19 mouse cellular contexts compared by ENCODE assay signal in the genomic region with DNA sequence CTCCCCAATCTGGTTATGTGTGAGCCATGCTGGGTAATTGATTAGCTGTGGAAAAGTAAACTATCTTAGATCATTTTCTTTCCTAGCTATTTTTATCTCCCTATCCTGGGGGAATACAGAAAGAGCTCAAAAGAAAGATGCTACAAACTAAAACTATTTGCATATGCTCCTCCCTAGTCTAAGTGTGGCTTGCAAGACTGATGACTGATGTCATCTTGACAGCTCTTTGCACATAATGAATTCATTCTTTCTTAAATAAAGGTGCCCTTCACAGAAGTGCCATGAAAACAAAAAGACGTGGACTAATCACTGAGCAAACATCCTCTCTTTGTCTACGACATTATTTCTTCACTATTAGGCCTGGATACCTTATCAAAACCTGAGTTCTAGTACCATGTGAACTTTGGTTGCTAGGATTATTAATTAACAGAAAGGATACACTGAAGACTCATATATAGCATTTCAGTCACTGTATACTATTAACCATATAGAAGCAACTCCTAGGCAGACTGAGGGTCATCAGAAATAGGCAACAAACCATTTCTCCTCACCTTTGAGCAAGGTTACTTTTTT.
DNase-seq lines count a peak whose midpoint lies in the region; ATAC-seq and TF ChIP-seq lines count a peak whose summit lies in the region.
"Had no signal": no experiment of that assay in that cellular context is flagged by ENCODE, and none has a peak within 500 bp of the region (broad histone marks: within the 10 kb centered on the region; RNA-seq: fewer than 3 reads in every experiment).

No protein-coding gene starts in this region.

- ATAC-seq in kidney, embryonic 16.5 days (ENCODE audit: low FRiP score, low TSS enrichment): no peak
- 0 out of 2 replicates have a peak, but pooled peaks have one; percentile 33 for ATAC-seq in intestine, embryonic 14.5 days (replicated peaks; ENCODE audit: low FRiP score, low TSS enrichment, low read depth)
- peak; percentile 53; the same call in 1 of the 2 replicates for ATAC-seq in stomach, embryonic 14.5 days (ENCODE audit: insufficient number of reproducible peaks, insufficient read depth, low FRiP score, low read depth)
- no peak for ATAC-seq in hindbrain, embryonic 11.5 days (ENCODE audit: low FRiP score)
- no peak for ATAC-seq in forebrain, postnatal 0 days
- ATAC-seq: forebrain, embryonic 13.5 days; liver, embryonic 12.5 days had no signal

- TF ChIP-seq POLR2A in CH12.LX (IDR thresholded peaks at IDR 0.05; ENCODE audit: low read depth, low read length): no peak

- no peak for TF ChIP-seq CTCF in CH12.LX (conservative IDR thresholded peaks at IDR 0.05 in 1 of 2, IDR thresholded peaks at IDR 0.05 in 1 of 2; ENCODE audit: low read depth in 2 of 2, low read length in 2 of 2)
- TF ChIP-seq CTCF in forebrain, postnatal 0 days (IDR thresholded peaks at IDR 0.05; ENCODE audit: low read depth): no peak

- WGBS in kidney, embryonic 16.5 days: 77% methylated on average over 2 of the region's 2 CpGs
- WGBS in intestine, embryonic 14.5 days: 57% methylated on average over 2 of the region's 2 CpGs
- WGBS in stomach, embryonic 14.5 days: 50% methylated on average over 2 of the region's 2 CpGs
- 64% methylated on average over 2 of the region's 2 CpGs for WGBS in hindbrain, embryonic 11.5 days
- 43% methylated on average over 2 of the region's 2 CpGs for WGBS in forebrain, postnatal 0 days

- no peak overlapping the region for H3K4me3 ChIP-seq in kidney, embryonic 16.5 days (ENCODE audit: low read length)
- no peak overlapping the region for H3K4me3 ChIP-seq in CH12.LX (replicated peaks in 1 of 3; ENCODE audit: low read depth in 2 of 3, low read length in 2 of 3, poor library complexity in 1 of 3)
- H3K4me3 ChIP-seq in intestine, embryonic 14.5 days (ENCODE audit: low read depth, low read length): no peak overlapping the region
- no peak overlapping the region for H3K4me3 ChIP-seq in stomach, embryonic 14.5 days (ENCODE audit: low read depth, low read length)
- no peak overlapping the region for H3K4me3 ChIP-seq in hindbrain, embryonic 11.5 days (ENCODE audit: low read depth, low read length)
- no peak overlapping the region for H3K4me3 ChIP-seq in forebrain, postnatal 0 days (ENCODE audit: low read depth, low read length)
- H3K4me3 ChIP-seq: erythroblast, embryonic 14.5 days; forebrain, embryonic 13.5 days; heart, embryonic 10.5 days; hindbrain, embryonic 10.5 days; limb, embryonic 12.5 days; liver, embryonic 12.5 days had no signal

- TF ChIP-seq EP300 in CH12.LX (IDR thresholded peaks at IDR 0.05; ENCODE audit: low read length): no peak

- H3K79me2 ChIP-seq in CH12.LX (replicated peaks; ENCODE audit: control insufficient read depth, extremely low read depth, insufficient read depth, poor library complexity, severe bottlenecking): no peaks in the 10 kb centered on the region

- TF ChIP-seq RAD21 in CH12.LX (IDR thresholded peaks at IDR 0.05; ENCODE audit: low read depth, low read length): no peak

- peaks cover 7% of the 10 kb centered on the region; the same call in 1 of the 2 replicates for H3K4me1 ChIP-seq in kidney, embryonic 16.5 days (ENCODE audit: insufficient read depth, low read length)
- H3K4me1 ChIP-seq in CH12.LX (ENCODE audit: control insufficient read depth in 1 of 2, insufficient read depth in 2 of 2): peaks cover 18 to 43% of the 10 kb centered on the region in 2 experiments
- H3K4me1 ChIP-seq in intestine, embryonic 14.5 days (replicated peaks; ENCODE audit: control insufficient read depth, insufficient read depth, low read length): no peaks in the 10 kb centered on the region
- 0 out of 2 replicates have a peak, but pooled peaks cover 4% of the 10 kb centered on the region for H3K4me1 ChIP-seq in stomach, embryonic 14.5 days (ENCODE audit: control insufficient read depth, insufficient read depth, low read length)
- no peaks in the 10 kb centered on the region for H3K4me1 ChIP-seq in hindbrain, embryonic 11.5 days (replicated peaks; ENCODE audit: control insufficient read depth, insufficient read depth, low read length)
- H3K4me1 ChIP-seq in forebrain, postnatal 0 days (ENCODE audit: insufficient read depth): no peaks in the 10 kb centered on the region
- H3K4me1 ChIP-seq: forebrain, embryonic 13.5 days; heart, embryonic 10.5 days; hindbrain, embryonic 10.5 days; limb, embryonic 12.5 days had no signal

- H3K36me3 ChIP-seq in kidney, embryonic 16.5 days (ENCODE audit: insufficient read depth, low read length): no peaks in the 10 kb centered on the region
- no peaks in the 10 kb centered on the region for H3K36me3 ChIP-seq in CH12.LX (replicated peaks in 1 of 2; ENCODE audit: control insufficient read depth in 1 of 2, insufficient read depth in 1 of 2, low read length in 1 of 2)
- H3K36me3 ChIP-seq in intestine, embryonic 14.5 days (ENCODE audit: control insufficient read depth, insufficient read depth, low read length): no peaks in the 10 kb centered on the region
- no peaks in the 10 kb centered on the region for H3K36me3 ChIP-seq in stomach, embryonic 14.5 days (ENCODE audit: control insufficient read depth, insufficient read depth, low read length)
- no peaks in the 10 kb centered on the region for H3K36me3 ChIP-seq in hindbrain, embryonic 11.5 days (ENCODE audit: control insufficient read depth, insufficient read depth, low read length)
- H3K36me3 ChIP-seq in forebrain, postnatal 0 days (ENCODE audit: insufficient read depth): no peaks in the 10 kb centered on the region
- H3K36me3 ChIP-seq: hindbrain, embryonic 10.5 days; limb, embryonic 12.5 days; liver, embryonic 12.5 days had no signal

- peak overlapping the region; percentile 37; the same call in 1 of the 2 replicates for H3K27ac ChIP-seq in kidney, embryonic 16.5 days (ENCODE audit: low read length)
- peak overlapping the region; percentile 51 for H3K27ac ChIP-seq in CH12.LX (ENCODE audit: insufficient read depth, low read depth)
- H3K27ac ChIP-seq in intestine, embryonic 14.5 days (ENCODE audit: low read depth): 0 out of 2 replicates have a peak overlapping the region, but pooled peaks have one; percentile 6
- peak overlapping the region; percentile 79; the same call in 1 of the 2 replicates for H3K27ac ChIP-seq in stomach, embryonic 14.5 days (ENCODE audit: low read length)
- no peak overlapping the region for H3K27ac ChIP-seq in hindbrain, embryonic 11.5 days (ENCODE audit: low read depth, low read length)
- H3K27ac ChIP-seq in forebrain, postnatal 0 days (ENCODE audit: low read depth, low read length): no peak overlapping the region
- H3K27ac ChIP-seq: forebrain, embryonic 13.5 days; heart, embryonic 10.5 days; hindbrain, embryonic 10.5 days; limb, embryonic 12.5 days; liver, embryonic 12.5 days had no signal

- no peak overlapping the region for H3K4me2 ChIP-seq in kidney, embryonic 16.5 days (replicated peaks; ENCODE audit: low read depth, low read length)
- no peak overlapping the region for H3K4me2 ChIP-seq in CH12.LX (ENCODE audit: insufficient read depth, low read depth, poor library complexity, severe bottlenecking)
- no peak overlapping the region for H3K4me2 ChIP-seq in intestine, embryonic 14.5 days (ENCODE audit: low read length)
- no peak overlapping the region for H3K4me2 ChIP-seq in stomach, embryonic 14.5 days (replicated peaks; ENCODE audit: low read depth, low read length)
- H3K4me2 ChIP-seq in hindbrain, embryonic 11.5 days (replicated peaks; ENCODE audit: low read depth, low read length): no peak overlapping the region
- H3K4me2 ChIP-seq in forebrain, postnatal 0 days (ENCODE audit: low read depth): no peak overlapping the region
- H3K4me2 ChIP-seq: forebrain, embryonic 13.5 days; limb, embryonic 12.5 days; liver, embryonic 12.5 days had no signal

- no peak overlapping the region for H3K9ac ChIP-seq in kidney, embryonic 16.5 days (replicated peaks; ENCODE audit: low read length)
- H3K9ac ChIP-seq in CH12.LX (ENCODE audit: insufficient read depth, low read depth): no peak overlapping the region
- no peak overlapping the region for H3K9ac ChIP-seq in intestine, embryonic 14.5 days (ENCODE audit: low read length)
- no peak overlapping the region for H3K9ac ChIP-seq in stomach, embryonic 14.5 days (replicated peaks; ENCODE audit: low read depth, low read length)
- no peak overlapping the region for H3K9ac ChIP-seq in hindbrain, embryonic 11.5 days (ENCODE audit: low read depth, low read length)
- H3K9ac ChIP-seq in forebrain, postnatal 0 days: no peak overlapping the region
- H3K9ac ChIP-seq: forebrain, embryonic 13.5 days; limb, embryonic 12.5 days; liver, embryonic 12.5 days had no signal

- no peaks in the 10 kb centered on the region for H3K9me3 ChIP-seq in kidney, embryonic 16.5 days (ENCODE audit: low read length)
- no peaks in the 10 kb centered on the region for H3K9me3 ChIP-seq in CH12.LX (replicated peaks; ENCODE audit: low read length)
- H3K9me3 ChIP-seq in intestine, embryonic 14.5 days (ENCODE audit: control insufficient read depth, low read length): no peaks in the 10 kb centered on the region
- no peaks in the 10 kb centered on the region for H3K9me3 ChIP-seq in stomach, embryonic 14.5 days (ENCODE audit: control insufficient read depth, low read depth, low read length)
- no peaks in the 10 kb centered on the region for H3K9me3 ChIP-seq in hindbrain, embryonic 11.5 days (ENCODE audit: control insufficient read depth, low read length)
- no peaks in the 10 kb centered on the region for H3K9me3 ChIP-seq in forebrain, postnatal 0 days (ENCODE audit: low read length)
- H3K9me3 ChIP-seq: forebrain, embryonic 13.5 days; heart, embryonic 10.5 days; hindbrain, embryonic 10.5 days; limb, embryonic 12.5 days; liver, embryonic 12.5 days had no signal

- no peaks in the 10 kb centered on the region for H3K27me3 ChIP-seq in kidney, embryonic 16.5 days (ENCODE audit: insufficient read depth, low read length)
- H3K27me3 ChIP-seq in CH12.LX (replicated peaks): no peaks in the 10 kb centered on the region
- no peaks in the 10 kb centered on the region for H3K27me3 ChIP-seq in intestine, embryonic 14.5 days (replicated peaks; ENCODE audit: control insufficient read depth, insufficient read depth, low read length)
- H3K27me3 ChIP-seq in stomach, embryonic 14.5 days (ENCODE audit: control insufficient read depth, insufficient read depth, low read length): no peaks in the 10 kb centered on the region
- H3K27me3 ChIP-seq in hindbrain, embryonic 11.5 days (ENCODE audit: control insufficient read depth, insufficient read depth, low read length): no peaks in the 10 kb centered on the region
- H3K27me3 ChIP-seq in forebrain, postnatal 0 days (ENCODE audit: insufficient read depth, low read length): no peaks in the 10 kb centered on the region
- H3K27me3 ChIP-seq: forebrain, embryonic 13.5 days; limb, embryonic 12.5 days; liver, embryonic 12.5 days had no signal

- dilution Hi-C loops in CH12.LX (cut with MboI; ENCODE audit: extremely low pct_ligation_motif_present, extremely low pct_unique_long_range_greater_than_20kb, low sequenced_read_pairs): no loop called here

- in situ Hi-C loops in CH12.LX (cut with MboI; ENCODE audit: low pct_ligation_motif_present, low pct_unique_long_range_greater_than_20kb, low sequenced_read_pairs): no loop called here

- no peak for DNase-seq in kidney, adult 11 months
- no peak for DNase-seq in CH12.LX (ENCODE audit: extremely low read depth)
- DNase-seq in intestine, embryonic 14.5 days (ENCODE audit: low spot score): no peak
- DNase-seq in hindbrain, embryonic 11.5 days (ENCODE audit: low spot score): no peak
- DNase-seq in forebrain, postnatal 0 days: no peak
- DNase-seq: adrenal gland, postnatal 36 days; cerebellum, adult 18-20 months; cerebellum, postnatal 36 days; kidney, postnatal 14 days; midbrain, embryonic 14.5 days; thymus, postnatal 36 days had no signal

Comparison
In these comparisons a context has a peak if more than half of its experiments do, and no peak if none do; other contexts are left out.
1. ATAC-seq: peak in intestine, embryonic 14.5 days (single experiment) and stomach, embryonic 14.5 days (single experiment); none in kidney, embryonic 16.5 days (single experiment), hindbrain, embryonic 11.5 days (single experiment) and forebrain, postnatal 0 days (single experiment).
2. H3K27ac ChIP-seq: peak in kidney, embryonic 16.5 days (single experiment), CH12.LX (single experiment), intestine, embryonic 14.5 days (single experiment) and stomach, embryonic 14.5 days (single experiment); none in hindbrain, embryonic 11.5 days (single experiment) and forebrain, postnatal 0 days (single experiment).